Mouse (Mus musculus) spleen, adult 12 weeks (tissue): ENCODE data around the gene Tuba1b.

Experiments used
- DNase-seq: peaks from one replicate; pipeline ENCODE4 v3.0.0; 2022; ENCODE audit warnings: low spot score

Gene Tuba1b

GRCm38 (mm10) chr15:98891198-98891742, 43.1 kb downstream of the Tuba1b start:
- DNase-seq, result no peak

GRCm38 (mm10) chr15:98887526-98887925, 46.8 kb downstream of the Tuba1b start:
- no peak for DNase-seq

- no peak for DNase-seq
Observed at GRCm38 (mm10) chr15:98886667-98887387, 47.5 kb downstream of the Tuba1b start.

GRCm38 (mm10) chr15:98884106-98884505, 50.3 kb downstream of the Tuba1b start:
- DNase-seq, result no peak

- no peak for DNase-seq
Observed at GRCm38 (mm10) chr15:98883661-98884060, 50.7 kb downstream of the Tuba1b start.

- DNase-seq, result no peak
Observed at GRCm38 (mm10) chr15:98881656-98882008, 52.7 kb downstream of the Tuba1b start.
